ENCODE assay signal across 16 mouse cellular contexts in the genomic region with DNA sequence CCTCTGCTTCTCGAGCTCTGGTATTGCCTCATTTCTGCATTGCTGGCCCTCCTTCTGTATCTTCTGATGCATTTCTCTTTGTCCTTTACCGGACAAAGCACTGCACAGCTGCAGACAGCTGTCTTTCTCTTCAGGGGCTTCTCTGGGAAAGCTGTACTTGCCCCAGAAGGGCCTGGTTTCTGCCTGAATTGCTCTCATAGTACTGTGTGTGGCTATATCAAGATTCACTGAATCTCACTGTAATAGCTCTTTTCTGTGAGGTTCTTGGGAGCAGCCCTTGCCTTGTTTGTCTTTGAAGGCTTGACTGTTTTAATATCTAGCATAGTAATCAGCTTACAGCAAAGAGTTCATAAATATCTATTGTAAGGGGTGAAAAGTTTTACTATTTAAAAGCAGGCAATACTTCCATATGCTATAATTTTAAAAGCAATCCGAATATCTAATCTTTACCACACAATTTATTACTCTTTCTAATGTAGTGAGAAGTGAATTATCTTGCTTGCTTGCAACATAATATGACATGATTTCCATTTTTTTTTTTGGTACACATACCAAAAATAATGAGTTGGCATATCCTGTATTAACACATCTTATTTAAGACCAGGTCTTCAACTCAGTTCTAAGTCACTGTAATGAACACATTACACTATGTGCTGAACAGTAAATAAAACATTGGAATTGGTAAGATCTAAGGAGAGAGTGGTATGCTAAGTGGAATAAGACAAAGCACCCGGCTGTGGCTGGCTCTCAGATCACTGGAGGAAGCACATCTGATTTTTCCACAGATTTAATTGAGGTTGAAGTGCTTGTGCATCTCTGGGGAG.
DNase-seq lines count a peak whose midpoint lies in the region; ATAC-seq and TF ChIP-seq lines count a peak whose summit lies in the region.
"Had no signal": no experiment of that assay in that cellular context is flagged by ENCODE, and none has a peak within 500 bp of the region (broad histone marks: within the 10 kb centered on the region; RNA-seq: fewer than 3 reads in every experiment).

No protein-coding gene starts in this region.

- no peak overlapping the region for H3K27ac ChIP-seq in heart, embryonic 10.5 days
- no peak overlapping the region for H3K27ac ChIP-seq in kidney, adult 2 months (ENCODE audit: insufficient read depth, low read depth, low read length)
- peak overlapping the region; percentile 22; the same call in 1 of the 2 replicates for H3K27ac ChIP-seq in lung, embryonic 15.5 days
- H3K27ac ChIP-seq: embryonic facial prominence, embryonic 13.5 days; limb, embryonic 13.5 days had no signal

- no peak overlapping the region for H3K9ac ChIP-seq in lung, embryonic 15.5 days
- H3K9ac ChIP-seq: embryonic facial prominence, embryonic 13.5 days; limb, embryonic 13.5 days had no signal

- DNase-seq in heart, adult 11 months: peak; percentile 91
- DNase-seq in heart, embryonic 10.5 days (ENCODE audit: low spot score): no peak
- peak; percentile 44 to 53 for DNase-seq in kidney, postnatal 4 days
- DNase-seq in kidney, adult 2 months: no peak
- DNase-seq in neural tube, embryonic 10.5 days (ENCODE audit: extremely low spot score, low spot score): peak; percentile 22
- DNase-seq in left cerebral cortex, postnatal 14 days (ENCODE audit: low spot score in 2 of 2): no peak
- no peak for DNase-seq in left cerebral cortex, postnatal 4 days
- DNase-seq: adrenal gland, postnatal 10 days; cerebellum, postnatal 36 days; gastrocnemius, postnatal 10 days; thymus, adult 2 months had no signal

- no peaks in the 10 kb centered on the region; the same call in 1 of the 2 replicates for H3K4me1 ChIP-seq in heart, embryonic 10.5 days
- no peaks in the 10 kb centered on the region for H3K4me1 ChIP-seq in kidney, adult 2 months (ENCODE audit: control insufficient read depth, insufficient read depth, low read length)
- 0 out of 2 replicates have a peak, but pooled peaks cover 4% of the 10 kb centered on the region for H3K4me1 ChIP-seq in lung, embryonic 15.5 days
- H3K4me1 ChIP-seq: embryonic facial prominence, embryonic 13.5 days; limb, embryonic 13.5 days had no signal

- H3K4me3 ChIP-seq in heart, embryonic 10.5 days: no peak overlapping the region
- H3K4me3 ChIP-seq in kidney, adult 2 months (ENCODE audit: insufficient read depth, low read depth, low read length): no peak overlapping the region
- no peak overlapping the region for H3K4me3 ChIP-seq in lung, embryonic 15.5 days
- H3K4me3 ChIP-seq: embryonic facial prominence, embryonic 13.5 days; limb, embryonic 13.5 days had no signal

- no peak for TF ChIP-seq CTCF in kidney, adult 2 months (conservative IDR thresholded peaks at IDR 0.05; ENCODE audit: insufficient read depth, insufficient read length, low read depth, low read length)

- H3K9me3 ChIP-seq in heart, embryonic 10.5 days: no peaks in the 10 kb centered on the region
- no peaks in the 10 kb centered on the region for H3K9me3 ChIP-seq in lung, embryonic 15.5 days
- H3K9me3 ChIP-seq: embryonic facial prominence, embryonic 13.5 days; limb, embryonic 13.5 days had no signal

- peak; percentile 78; the same call in 1 of the 2 replicates for ATAC-seq in lung, embryonic 15.5 days (ENCODE audit: borderline replicate concordance, extremely low read depth, low FRiP score, low TSS enrichment)
- ATAC-seq: forebrain, embryonic 14.5 days; inflammation-experienced regulatory T-cells, adult 6 months had no signal

- no peaks in the 10 kb centered on the region for H3K36me3 ChIP-seq in heart, embryonic 10.5 days
- H3K36me3 ChIP-seq in kidney, adult 2 months (ENCODE audit: control insufficient read depth, insufficient read depth, low read length): no peaks in the 10 kb centered on the region
- H3K36me3 ChIP-seq in lung, embryonic 15.5 days: no peaks in the 10 kb centered on the region
- H3K36me3 ChIP-seq: embryonic facial prominence, embryonic 13.5 days; limb, embryonic 13.5 days had no signal

- no peak for TF ChIP-seq POLR2A in kidney, adult 2 months (IDR thresholded peaks at IDR 0.05; ENCODE audit: low read depth, low read length)

- H3K4me2 ChIP-seq in lung, embryonic 15.5 days: no peak overlapping the region
- H3K4me2 ChIP-seq: embryonic facial prominence, embryonic 13.5 days; limb, embryonic 13.5 days had no signal

- intact Hi-C loops in left cerebral cortex, postnatal 14 days (cut with DNase I): no loop called here
- intact Hi-C loops in left cerebral cortex, postnatal 4 days (cut with DNase I): no loop called here

- H3K27me3 ChIP-seq in heart, embryonic 10.5 days (ENCODE audit: insufficient read depth, poor library complexity, severe bottlenecking): no peaks in the 10 kb centered on the region
- no peaks in the 10 kb centered on the region for H3K27me3 ChIP-seq in kidney, adult 2 months (replicated peaks; ENCODE audit: control insufficient read depth, insufficient read depth, low read length)
- H3K27me3 ChIP-seq in lung, embryonic 15.5 days: no peaks in the 10 kb centered on the region
- H3K27me3 ChIP-seq: embryonic facial prominence, embryonic 13.5 days; limb, embryonic 13.5 days had no signal

- 64% methylated on average over 4 of the region's 4 CpGs for WGBS in heart, embryonic 10.5 days
- 48% methylated on average over 4 of the region's 4 CpGs for WGBS in kidney, adult 2 months
- 33% methylated on average over 4 of the region's 4 CpGs for WGBS in lung, embryonic 15.5 days

Comparison
In these comparisons a context has a peak if more than half of its experiments do, and no peak if none do; other contexts are left out.
1. DNase-seq: peak in heart, adult 11 months (single experiment), kidney, postnatal 4 days (2 of 2) and neural tube, embryonic 10.5 days (single experiment); none in heart, embryonic 10.5 days (single experiment), kidney, adult 2 months (single experiment), left cerebral cortex, postnatal 14 days (0 of 2) and left cerebral cortex, postnatal 4 days (single experiment).